Mouse (Mus musculus): ENCODE results near the gene Pla2g4b. TPM values are rescaled to one million over a fixed set of nuclear protein-coding genes. Genes with fewer than 3 reads are reported as not detected.

The Pla2g4b gene
- polyA plus RNA-seq, 1 experiment from 2014 or later, result 3.6 TPM

- H3K4me3 ChIP-seq (replicated peaks), result no peak overlapping the region
- no peaks in the 10 kb centered on the region for H3K36me3 ChIP-seq (replicated peaks)
- no peak overlapping the region for H3K9ac ChIP-seq
- H3K4me2 ChIP-seq, result no peak overlapping the region
- H3K27me3 ChIP-seq, result no peaks in the 10 kb centered on the region
- WGBS, result 89% methylated on average over 12 of the region's 12 CpGs
- no peaks in the 10 kb centered on the region for H3K9me3 ChIP-seq
- H3K27ac ChIP-seq, result no peak overlapping the region
- no peaks in the 10 kb centered on the region for H3K4me1 ChIP-seq
- ATAC-seq (ENCODE audit: low FRiP score), result no peak
These were observed 21.7 kb downstream of the Pla2g4b start for GRCm38 (mm10) chr2:120054771-120055552.

- WGBS, result 80% methylated on average over 10 of the region's 10 CpGs
- no peaks in the 10 kb centered on the region for H3K4me1 ChIP-seq
These were observed 22.7 kb downstream of the Pla2g4b start for GRCm38 (mm10) chr2:120055923-120056322.

GRCm38 (mm10) chr2:120058818-120059217 lies 25.6 kb downstream of the Pla2g4b start:
- Histone ChIP-seq H3K4me1 (no peaks in the 10 kb centered on the region), H3K36me3 (replicated peaks) (no peaks in the 10 kb centered on the region), H3K9me3 (no peaks in the 10 kb centered on the region), H3K27me3 (no peaks in the 10 kb centered on the region), H3K4me2 (no peak overlapping the region), H3K4me3 (replicated peaks) (no peak overlapping the region), H3K27ac (no peak overlapping the region), H3K9ac (no peak overlapping the region)
- 84% methylated on average over 4 of the region's 4 CpGs for WGBS
- ATAC-seq (ENCODE audit: low FRiP score), result no peak

More at GRCm38 (mm10) chr2:120055923-120056322, 22.7 kb downstream of the Pla2g4b start:
- H3K9ac ChIP-seq, result no peak overlapping the region
- no peak overlapping the region for H3K27ac ChIP-seq
- H3K36me3 ChIP-seq (replicated peaks), result no peaks in the 10 kb centered on the region
- no peaks in the 10 kb centered on the region for H3K27me3 ChIP-seq
- ATAC-seq (ENCODE audit: low FRiP score), result no peak
- no peak overlapping the region for H3K4me3 ChIP-seq (replicated peaks)
- H3K9me3 ChIP-seq, result no peaks in the 10 kb centered on the region
- H3K4me2 ChIP-seq, result no peak overlapping the region

GRCm38 (mm10) chr2:120059466-120059865 lies 26.2 kb downstream of the Pla2g4b start:
- Histone ChIP-seq H3K27ac (no peak overlapping the region), H3K36me3 (replicated peaks) (no peaks in the 10 kb centered on the region), H3K4me1 (no peaks in the 10 kb centered on the region), H3K27me3 (no peaks in the 10 kb centered on the region), H3K9me3 (no peaks in the 10 kb centered on the region), H3K9ac (no peak overlapping the region), H3K4me2 (no peak overlapping the region), H3K4me3 (replicated peaks) (no peak overlapping the region)
- ATAC-seq (ENCODE audit: low FRiP score), result no peak
- WGBS, result 84% methylated on average over 3 of the region's 3 CpGs

- Histone ChIP-seq H3K27me3 (no peaks in the 10 kb centered on the region), H3K4me2 (no peak overlapping the region), H3K36me3 (replicated peaks) (no peaks in the 10 kb centered on the region), H3K9me3 (no peaks in the 10 kb centered on the region), H3K9ac (no peak overlapping the region), H3K27ac (no peak overlapping the region), H3K4me1 (no peaks in the 10 kb centered on the region), H3K4me3 (replicated peaks) (no peak overlapping the region)
- WGBS, result 80% methylated on average over 6 of the region's 6 CpGs
- ATAC-seq (ENCODE audit: low FRiP score), result no peak
These were observed 27.0 kb downstream of the Pla2g4b start for GRCm38 (mm10) chr2:120060190-120060589.

- Histone ChIP-seq H3K27me3 (no peaks in the 10 kb centered on the region), H3K4me1 (no peaks in the 10 kb centered on the region), H3K4me2 (no peak overlapping the region), H3K36me3 (replicated peaks) (no peaks in the 10 kb centered on the region), H3K9me3 (no peaks in the 10 kb centered on the region), H3K27ac (no peak overlapping the region), H3K9ac (no peak overlapping the region), H3K4me3 (replicated peaks) (no peak overlapping the region)
- WGBS, result 77% methylated on average over 9 of the region's 9 CpGs
- no peak for ATAC-seq (ENCODE audit: low FRiP score)
These were observed 27.4 kb downstream of the Pla2g4b start for GRCm38 (mm10) chr2:120060651-120061050.

- no peak for ATAC-seq (ENCODE audit: low FRiP score)
- Histone ChIP-seq H3K36me3 (replicated peaks) (no peaks in the 10 kb centered on the region), H3K4me1 (no peaks in the 10 kb centered on the region), H3K4me2 (no peak overlapping the region), H3K27ac (no peak overlapping the region), H3K9ac (no peak overlapping the region), H3K4me3 (replicated peaks) (no peak overlapping the region), H3K9me3 (no peaks in the 10 kb centered on the region), H3K27me3 (no peaks in the 10 kb centered on the region)
- 77% methylated on average over 8 of the region's 8 CpGs for WGBS
These were observed 29.0 kb downstream of the Pla2g4b start for GRCm38 (mm10) chr2:120062248-120062647.

- no peaks in the 10 kb centered on the region for H3K27me3 ChIP-seq
- H3K4me1 ChIP-seq, result no peaks in the 10 kb centered on the region; the same call in 1 of the 2 replicates
- WGBS, result 85% methylated on average over 6 of the region's 6 CpGs
- H3K9ac ChIP-seq, result no peak overlapping the region
- H3K4me3 ChIP-seq (replicated peaks), result no peak overlapping the region
- no peaks in the 10 kb centered on the region for H3K9me3 ChIP-seq
- no peak overlapping the region for H3K4me2 ChIP-seq
- ATAC-seq (ENCODE audit: low FRiP score), result no peak
- no peak overlapping the region for H3K27ac ChIP-seq
- H3K36me3 ChIP-seq (replicated peaks), result no peaks in the 10 kb centered on the region
These were observed 31.4 kb downstream of the Pla2g4b start for GRCm38 (mm10) chr2:120064639-120065038.

- no peak overlapping the region for H3K4me2 ChIP-seq
- H3K27me3 ChIP-seq, result 0 out of 2 replicates have a peak, but pooled peaks cover under 1% of the 10 kb centered on the region
- H3K4me3 ChIP-seq (replicated peaks), result no peak overlapping the region
- H3K9ac ChIP-seq, result no peak overlapping the region
- H3K27ac ChIP-seq, result no peak overlapping the region
- ATAC-seq (ENCODE audit: low FRiP score), result no peak
- no peaks in the 10 kb centered on the region for H3K9me3 ChIP-seq
- no peaks in the 10 kb centered on the region for H3K36me3 ChIP-seq (replicated peaks)
- 90% methylated on average over 10 of the region's 10 CpGs for WGBS
- H3K4me1 ChIP-seq, result no peaks in the 10 kb centered on the region; the same call in 1 of the 2 replicates
These were observed 32.0 kb downstream of the Pla2g4b start for GRCm38 (mm10) chr2:120065243-120065642.

- H3K4me3 ChIP-seq (replicated peaks), result no peak overlapping the region
- no peaks in the 10 kb centered on the region for H3K9me3 ChIP-seq
- no peak overlapping the region for H3K27ac ChIP-seq
- WGBS, result 87% methylated on average over 3 of the region's 3 CpGs
- ATAC-seq (ENCODE audit: low FRiP score), result no peak
- H3K4me1 ChIP-seq, result no peaks in the 10 kb centered on the region; the same call in 1 of the 2 replicates
- no peaks in the 10 kb centered on the region for H3K36me3 ChIP-seq (replicated peaks)
- H3K27me3 ChIP-seq, result 0 out of 2 replicates have a peak, but pooled peaks cover 7% of the 10 kb centered on the region
- H3K9ac ChIP-seq, result no peak overlapping the region
- H3K4me2 ChIP-seq, result no peak overlapping the region
These were observed 33.0 kb downstream of the Pla2g4b start for GRCm38 (mm10) chr2:120066224-120066623.

- H3K4me1 ChIP-seq, result no peaks in the 10 kb centered on the region; the same call in 1 of the 2 replicates
- WGBS, result 38% methylated on average over 16 of the region's 16 CpGs
- peak; percentile 51 for ATAC-seq (ENCODE audit: low FRiP score)
- H3K27ac ChIP-seq, result no peak overlapping the region
- 0 out of 2 replicates have a peak, but pooled peaks cover 9% of the 10 kb centered on the region for H3K27me3 ChIP-seq
- no peak overlapping the region for H3K4me2 ChIP-seq
- no peak overlapping the region for H3K4me3 ChIP-seq (replicated peaks)
- H3K9ac ChIP-seq, result no peak overlapping the region
- H3K9me3 ChIP-seq, result no peaks in the 10 kb centered on the region
- H3K36me3 ChIP-seq (replicated peaks), result no peaks in the 10 kb centered on the region
These were observed 35.6 kb downstream of the Pla2g4b start for GRCm38 (mm10) chr2:120068555-120069465.

GRCm38 (mm10) chr2:120069466-120069990 lies 36.3 kb downstream of the Pla2g4b start:
- H3K4me1 ChIP-seq, result no peaks in the 10 kb centered on the region; the same call in 1 of the 2 replicates
- no peak overlapping the region for H3K4me2 ChIP-seq
- 79% methylated on average over 8 of the region's 8 CpGs for WGBS
- H3K9ac ChIP-seq, result no peak overlapping the region
- H3K27ac ChIP-seq, result no peak overlapping the region
- peaks cover 16% of the 10 kb centered on the region for H3K27me3 ChIP-seq
- no peaks in the 10 kb centered on the region for H3K9me3 ChIP-seq
- ATAC-seq (ENCODE audit: low FRiP score), result no peak
- H3K36me3 ChIP-seq (replicated peaks), result no peaks in the 10 kb centered on the region
- no peak overlapping the region for H3K4me3 ChIP-seq (replicated peaks)
